Mouse (Mus musculus) heart, postnatal 25 days (tissue): ENCODE results near the gene Rnf187. TPM values are rescaled to one million over a fixed set of nuclear protein-coding genes. Genes with fewer than 3 reads are reported as not detected.

ENCODE experiments used
- DNase-seq: peaks from one replicate; pipeline ENCODE4 v3.0.0; 2022; ENCODE audit warnings: low spot score
- intact Hi-C: fragments of 180-260 bp; cut with DNase I; formaldehyde crosslinking; loops from one replicate; pipeline ENCODE4 v1.15.1; 2025
- microRNA-seq: library from miRNA; unstranded; fragments of <30 nt; microRNA quantifications from one replicate; pipeline ENCODE4 v1.2.0, GENCODE M21; 2022
- total RNA-seq, 2 experiments: library from RNA; stranded (reverse); gene quantifications; 2 replicates each; pipeline ENCODE4 v1.2.3; 2021

Gene Rnf187
- total RNA-seq, 2 experiments from 2014 or later: 163 to 167 TPM

DNA sequence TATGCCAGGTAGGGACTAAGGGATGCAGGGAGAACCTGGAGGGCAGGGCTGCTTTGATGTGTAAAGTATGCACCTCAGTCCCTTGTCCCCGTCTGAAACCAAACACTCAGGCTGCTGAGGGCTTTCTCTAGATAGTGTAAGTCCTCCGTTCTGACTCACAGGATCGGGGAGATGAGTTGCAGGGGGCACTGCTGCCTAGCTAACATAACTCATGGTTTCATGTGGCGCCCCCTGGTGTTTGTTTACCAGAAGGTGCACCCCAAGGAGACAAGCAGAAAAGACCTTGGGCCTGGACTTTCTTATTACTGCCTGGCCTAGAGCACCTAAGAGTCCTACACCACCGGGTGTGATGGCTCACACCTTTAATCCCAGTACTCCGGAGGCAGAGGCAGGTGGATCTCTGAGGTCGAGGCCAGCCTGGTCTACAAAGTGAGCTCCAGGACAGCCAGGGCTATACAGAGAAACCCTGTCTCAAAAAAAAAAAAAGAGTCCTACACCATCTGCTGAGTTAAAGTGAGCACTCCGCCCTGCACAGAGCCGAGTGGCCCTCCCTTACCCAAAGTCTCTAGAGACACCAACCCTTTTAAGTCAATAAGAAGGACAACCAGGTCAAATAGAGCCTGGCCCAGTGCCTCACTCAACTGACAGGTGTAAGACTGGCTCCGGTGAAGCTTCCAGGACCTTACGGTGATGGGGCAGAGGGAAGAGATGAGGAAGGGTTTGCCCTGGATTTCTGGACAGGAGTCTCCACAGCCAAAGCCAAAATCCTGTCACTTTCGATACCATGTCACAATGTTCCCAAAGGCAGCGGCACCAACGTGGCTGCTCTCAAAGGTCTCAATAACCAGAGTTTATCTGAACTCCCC, 21.6 kb downstream of the Rnf187 start:
- intact Hi-C loops: no loop called here
- DNase-seq: no peak

DNA sequence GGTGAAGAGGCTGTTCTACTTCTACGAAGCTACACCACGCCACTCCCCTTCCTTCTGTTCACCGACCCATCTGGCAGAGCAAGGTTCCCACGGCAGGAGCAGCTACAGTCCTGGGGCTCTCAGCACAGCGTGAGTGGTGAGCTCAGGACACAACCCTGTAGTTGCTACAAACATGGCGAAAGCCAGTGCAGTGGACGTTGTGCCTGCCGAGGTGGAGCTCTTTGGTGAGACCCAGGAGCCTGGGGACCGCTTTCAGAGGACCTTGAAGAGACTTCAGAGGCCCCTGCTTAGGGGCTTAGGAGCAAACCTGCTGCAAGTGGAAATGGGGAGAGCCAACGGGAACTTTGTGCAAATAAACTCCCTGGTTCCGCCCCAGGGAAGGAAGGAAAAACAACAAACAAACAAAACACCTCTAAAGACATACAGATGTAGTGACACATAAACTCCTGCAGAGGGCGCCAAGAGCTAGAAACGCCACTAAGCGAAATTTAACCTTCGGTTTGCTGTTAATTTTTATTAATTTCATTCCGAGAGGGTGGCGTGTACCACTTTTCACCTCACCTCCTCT, 24.2 kb downstream of the Rnf187 start:
- no peak for DNase-seq
- intact Hi-C loops: no loop called here

DNA sequence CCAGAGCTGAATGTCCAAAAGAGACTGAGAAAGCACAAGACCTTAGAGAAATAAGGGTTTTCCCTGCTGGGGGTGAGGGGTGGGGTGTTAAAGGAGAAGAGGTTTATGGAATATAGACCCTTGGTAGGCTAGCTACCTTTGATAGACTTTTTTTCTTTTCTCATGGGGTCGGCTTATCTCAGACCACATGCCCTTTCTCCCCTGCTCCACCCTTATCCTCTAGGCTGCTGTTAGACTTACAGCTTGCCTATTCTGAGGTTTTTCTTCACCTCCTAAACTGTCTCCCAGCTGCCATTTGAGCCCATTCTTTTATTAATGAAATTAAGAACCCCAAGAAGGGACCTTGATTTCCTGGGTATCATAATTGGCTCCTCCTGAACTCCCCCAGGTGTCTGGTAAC, 24.9 kb downstream of the Rnf187 start:
- intact Hi-C loops: no loop called here
- DNase-seq: no peak

DNA sequence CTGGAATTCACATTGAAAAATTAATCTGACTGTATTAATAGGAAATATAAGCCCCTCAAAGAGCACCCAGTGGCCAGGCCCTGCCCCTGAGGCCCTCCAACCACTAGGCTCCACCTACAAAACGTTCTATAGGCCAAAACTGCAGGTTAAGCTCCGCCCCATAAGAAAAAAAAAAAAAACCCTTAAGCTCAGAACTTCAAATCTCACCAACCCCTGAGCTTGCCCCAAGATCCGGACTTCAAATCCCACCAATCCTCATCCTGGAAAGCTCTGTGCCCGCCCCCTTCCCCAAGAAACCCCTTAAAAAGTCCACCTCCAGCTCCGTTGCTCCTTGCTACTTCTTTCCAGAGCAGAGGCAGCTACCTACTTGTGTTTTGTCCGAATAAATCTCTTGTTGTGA, 33.9 kb downstream of the Rnf187 start:
- intact Hi-C loops: no loop called here
- no peak for DNase-seq

DNA sequence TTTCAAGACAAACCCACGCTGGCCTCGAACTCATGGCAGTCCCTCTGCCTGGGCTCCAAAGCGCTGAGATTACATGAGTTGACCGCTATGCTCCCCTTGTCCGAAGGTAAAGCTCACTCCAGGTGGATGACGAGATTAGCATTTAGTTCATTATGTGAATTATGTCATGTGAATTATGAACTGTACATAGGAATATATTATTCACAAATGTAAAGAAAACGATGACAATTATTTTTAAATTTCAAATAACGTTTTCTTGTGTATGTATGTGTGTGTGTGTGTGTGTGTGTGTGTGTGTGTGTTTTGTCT, 34.4 kb downstream of the Rnf187 start:
- intact Hi-C loops: no loop called here

DNA sequence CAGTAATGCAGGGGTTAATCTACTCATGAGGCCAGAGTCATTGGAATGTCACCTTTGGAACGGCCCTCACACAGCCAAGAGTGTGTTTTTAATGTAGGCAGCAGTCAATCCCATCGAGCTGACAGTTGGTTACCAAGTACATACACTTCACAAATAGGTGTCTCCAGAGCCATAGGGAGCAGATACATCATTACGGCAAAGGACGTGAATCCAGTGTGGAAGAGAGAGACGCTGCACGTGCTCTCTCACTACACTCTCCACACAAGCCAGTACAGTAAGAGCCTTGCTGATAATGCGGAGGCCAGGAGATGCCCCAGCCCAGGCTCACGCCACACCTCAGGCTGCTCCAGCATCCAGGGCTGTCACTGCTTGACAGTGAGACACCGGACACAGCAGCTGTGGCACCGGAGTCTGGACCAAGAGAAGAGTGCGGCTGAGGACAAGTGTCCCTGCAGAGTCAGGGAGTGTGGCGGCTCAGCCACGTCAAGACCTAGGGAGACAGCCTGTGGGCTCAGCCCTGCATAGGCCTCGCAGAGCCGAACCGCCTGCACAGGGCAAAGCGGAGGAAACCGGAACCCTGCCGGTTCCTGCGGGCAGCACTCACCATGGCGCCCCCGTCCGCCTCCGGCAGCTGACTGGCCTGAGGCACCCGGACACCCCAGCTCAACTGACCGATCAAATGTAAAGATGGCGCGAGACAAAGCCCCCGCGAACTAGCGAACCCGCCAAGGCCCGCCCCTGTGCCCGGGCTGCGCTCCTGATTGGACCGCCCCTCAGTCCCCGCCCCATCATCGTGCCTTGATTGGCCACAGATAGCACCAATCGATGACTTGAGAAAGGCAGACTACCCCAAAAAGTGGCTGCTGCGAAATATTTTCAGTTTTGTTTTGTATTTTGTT, 35.0 kb downstream of the Rnf187 start, which contains the start of gene Zfp39:
Gene Zfp39 (minus strand): TSS at position 715 of the 899 bp plus-strand sequence.
- intact Hi-C loops: no loop called here
- peak; percentile 95 for DNase-seq

More for the DNA sequence above, 34.4 kb downstream of the Rnf187 start:
- DNase-seq: no peak

DNA sequence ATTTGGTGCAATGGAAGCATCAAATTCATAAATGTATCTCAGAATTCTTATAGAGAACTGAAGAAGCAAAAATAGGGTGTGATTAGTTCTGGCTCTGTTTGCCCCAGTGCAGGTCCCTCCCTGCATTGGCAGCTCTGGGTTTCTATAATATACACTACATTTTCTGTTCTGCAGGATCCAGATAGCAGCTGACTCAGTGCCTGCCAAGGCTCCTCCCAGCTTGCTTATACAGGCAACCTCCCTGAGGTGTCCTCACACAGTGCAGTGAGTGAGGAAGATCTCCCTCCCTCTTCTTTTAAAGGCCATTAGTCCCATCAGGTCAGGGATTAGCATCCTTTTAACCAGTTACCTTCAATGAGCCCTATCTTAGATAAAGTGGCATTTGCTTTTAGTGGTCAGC, 37.6 kb downstream of the Rnf187 start:
- DNase-seq: no peak
- intact Hi-C loops: no loop called here

DNA sequence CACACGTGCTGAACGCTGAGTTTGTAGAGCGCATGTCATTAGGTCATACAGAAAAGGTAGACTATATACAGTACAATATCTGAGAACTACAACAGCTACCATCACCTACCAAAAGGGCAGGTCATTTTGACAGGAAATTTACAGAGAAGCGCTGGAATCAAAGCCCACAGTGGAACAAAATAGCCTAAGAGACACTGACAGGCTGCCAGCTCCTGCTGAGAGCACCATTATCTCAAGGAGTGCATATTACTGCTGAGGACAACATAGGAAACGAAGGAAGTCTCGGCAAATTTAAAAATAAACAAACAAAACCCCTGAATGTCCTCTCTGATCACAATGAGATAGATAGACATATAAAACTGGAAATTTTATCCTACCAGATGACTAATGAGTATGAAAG, 41.2 kb downstream of the Rnf187 start:
- DNase-seq: no peak
- intact Hi-C loops: no loop called here

DNA sequence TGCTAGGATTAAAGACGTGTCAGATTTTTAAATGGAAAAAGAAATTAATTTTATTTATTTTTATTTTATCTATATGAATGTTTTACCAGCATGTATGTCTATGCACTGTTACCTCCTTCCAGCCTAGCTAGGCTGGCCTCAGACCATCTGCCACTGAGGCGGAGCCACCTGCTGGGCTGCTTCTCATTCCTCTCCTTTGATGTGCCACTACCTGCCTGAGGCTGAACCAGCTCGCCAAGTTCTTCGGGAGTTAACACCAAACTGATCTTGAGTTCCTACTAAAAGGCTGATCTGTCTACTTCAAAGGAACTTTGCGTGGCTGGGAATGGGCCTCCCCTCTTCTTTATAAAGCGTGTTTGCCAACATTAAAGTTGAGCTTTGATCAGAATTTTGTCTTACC, 44.3 kb downstream of the Rnf187 start:
- intact Hi-C loops: no loop called here
- DNase-seq: no peak

DNA sequence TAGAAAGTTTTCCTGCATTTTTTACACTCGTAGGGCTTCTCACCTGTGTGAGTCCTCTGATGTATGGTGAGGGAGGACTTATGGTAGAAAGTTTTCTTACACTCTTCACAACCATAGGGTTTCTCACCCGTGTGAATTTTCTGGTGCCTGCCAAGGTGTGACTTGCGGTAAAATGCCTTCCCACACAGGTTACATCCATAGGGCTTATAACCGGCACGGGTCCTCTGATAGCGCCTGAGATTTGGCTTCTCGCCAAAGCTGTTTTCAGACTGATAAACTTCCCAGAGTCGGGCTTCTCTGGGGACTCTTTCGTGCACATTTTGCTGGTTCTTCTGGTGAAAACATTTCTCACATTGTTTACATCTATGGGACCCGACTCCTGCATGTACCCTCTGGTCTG, 48.2 kb downstream of the Rnf187 start:
- no peak for DNase-seq
- intact Hi-C loops: no loop called here

DNA sequence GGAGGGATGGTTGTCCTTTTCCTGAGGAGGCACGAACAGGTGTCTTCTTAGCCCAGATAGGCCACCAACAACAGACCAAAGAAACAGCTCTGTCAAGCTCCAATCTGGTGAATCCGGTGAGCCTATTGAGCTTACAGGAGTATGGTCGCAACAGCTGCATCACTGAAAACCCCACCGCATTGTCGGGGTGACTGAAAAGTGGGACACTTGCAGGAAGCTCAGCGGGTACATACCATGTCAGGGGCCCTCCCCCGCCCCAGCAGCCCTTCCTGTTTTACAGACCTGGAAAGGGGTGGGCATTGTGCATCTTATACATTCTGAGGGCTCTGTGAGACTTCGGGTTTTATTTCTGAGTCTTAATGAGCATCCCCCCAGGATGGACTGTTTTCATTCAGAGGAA, 55.0 kb downstream of the Rnf187 start:
- intact Hi-C loops: no loop called here
- DNase-seq: no peak

Small RNA genes lying within 50 kb of the gene (microRNA-seq; reads per million reads assigned to microRNA genes)
- not detected for gene Gm44313

Other genes with a start within 250 kb of the Rnf187 start
- not detected for gene Olfr319, start 239.8 kb downstream of the Rnf187 start, total RNA-seq
- gene Olfr318, start 214.9 kb downstream of the Rnf187 start, total RNA-seq: not detected
- gene Olfr317, start 199.7 kb downstream of the Rnf187 start, total RNA-seq: not detected
- not detected for gene Olfr316, start 186.2 kb downstream of the Rnf187 start, total RNA-seq
- not detected for gene Olfr315, start 165.7 kb downstream of the Rnf187 start, total RNA-seq
- not detected for gene Olfr314, start 156.0 kb downstream of the Rnf187 start, total RNA-seq
- not detected for gene Fam183b, start 137.0 kb downstream of the Rnf187 start, total RNA-seq
- not detected for gene Olfr313, start 123.9 kb downstream of the Rnf187 start, total RNA-seq
- not detected for gene Olfr312, start 109.7 kb downstream of the Rnf187 start, total RNA-seq
- gene Olfr311, start 99.7 kb downstream of the Rnf187 start, total RNA-seq: not detected
- 1 to 10 TPM; 2.1 to 2.3 TPM for gene Gm12258, start 91.8 kb downstream of the Rnf187 start, total RNA-seq
- 1 to 10 TPM; 1.4 to 2.3 TPM for gene 2810021J22Rik, start 71.7 kb downstream of the Rnf187 start, total RNA-seq
- 1 to 10 TPM; 3.4 to 4.1 TPM for gene Zfp39, start 34.7 kb downstream of the Rnf187 start, total RNA-seq
- gene Btnl10, start 21.0 kb downstream of the Rnf187 start, total RNA-seq: not detected
- gene Hist3h2ba, start 10.0 kb upstream of the Rnf187 start, total RNA-seq: 1 to 10 TPM; 1.8 to 2.3 TPM
- 10 to 100 TPM; 17.1 to 21.3 TPM for gene Hist3h2a, start 15.8 kb upstream of the Rnf187 start, total RNA-seq
- under 1 TPM; 0.10 to 0.17 TPM for gene Trim17, start 15.8 kb upstream of the Rnf187 start, total RNA-seq
- gene Trim11, start 39.2 kb upstream of the Rnf187 start, total RNA-seq: 10 to 100 TPM; 14.8 to 15.5 TPM
- 100 to 1,000 TPM; 626 to 647 TPM for gene Obscn, start 197.5 kb upstream of the Rnf187 start, total RNA-seq
- 10 to 100 TPM; 15.1 to 16.1 TPM for gene Iba57, start 224.8 kb upstream of the Rnf187 start, total RNA-seq
- 1 to 10 TPM in 1 of 2 experiments, under 1 TPM in 1; 0.98 to 1.5 TPM for gene Gjc2, start 244.3 kb upstream of the Rnf187 start, total RNA-seq